Mouse (Mus musculus) granulocyte monocyte progenitor cell, adult 5-6 weeks (primary cell): Measurements from ENCODE around the gene Vat1l. TPM values are rescaled to one million over a fixed set of nuclear protein-coding genes. Genes with fewer than 3 reads are reported as not detected.

ENCODE experiments used
- ATAC-seq: replicated peaks from 2 replicates; pipeline ENCODE4 v1.8.0; 2016; ENCODE audit warnings: mild to moderate bottlenecking, moderate TSS enrichment, inconsistent platforms; ENCODE audit not compliant: poor library complexity, severe bottlenecking
- total RNA-seq, 2 experiments: library from RNA; stranded (forward) in 1 of 2; stranded (reverse) in 1 of 2; fragments of 200-712, 200-1000 nt in 1 of 2; fragments of >200 nt in 1 of 2; fragmentation: Nextera tagmentation in 1 of 2; gene quantifications; 2 replicates each; pipeline ENCODE4 v1.2.3; 2014 to 2017

The Vat1l gene
- total RNA-seq, 2 experiments from 2014 or later, result not detected

GRCm38 (mm10) chr8:114384189-114384588 is 178.8 kb downstream of the Vat1l start:
- no peak for ATAC-seq

- peak; percentile 46 for ATAC-seq
These were observed 182.1 kb downstream of the Vat1l start for GRCm38 (mm10) chr8:114387494-114387893.

- peak; percentile 98 for ATAC-seq
These were observed 185.2 kb downstream of the Vat1l start for GRCm38 (mm10) chr8:114390465-114391254.

- no peak for ATAC-seq
These were observed 192.9 kb downstream of the Vat1l start for GRCm38 (mm10) chr8:114398326-114398725.

GRCm38 (mm10) chr8:114399273-114399672 is 193.9 kb downstream of the Vat1l start:
- no peak for ATAC-seq

GRCm38 (mm10) chr8:114401679-114402078 is 196.3 kb downstream of the Vat1l start:
- ATAC-seq, result no peak

- peak; percentile 90 for ATAC-seq
These were observed 206.0 kb downstream of the Vat1l start for GRCm38 (mm10) chr8:114411421-114411820.

GRCm38 (mm10) chr8:114417786-114418185 is 212.4 kb downstream of the Vat1l start, which contains the start of gene Clec3a:
Gene Clec3a, plus strand, starts transcription at chr8:114418086.
- ATAC-seq, result no peak

- ATAC-seq, result peak; percentile 79
These were observed 213.1 kb downstream of the Vat1l start for GRCm38 (mm10) chr8:114418486-114418885.

GRCm38 (mm10) chr8:114418904-114419303 is 213.5 kb downstream of the Vat1l start:
- ATAC-seq, result peak; percentile 95

GRCm38 (mm10) chr8:114421544-114421943 is 216.1 kb downstream of the Vat1l start:
- no peak for ATAC-seq

Other genes with a start within 250 kb of the Vat1l start
- gene Nudt7, start 72.1 kb upstream of the Vat1l start, total RNA-seq (2014; fragmentation: Nextera tagmentation), result 21.4 and 27.0 TPM in 2 replicates
- 14.1 and 18.5 TPM in 2 replicates for gene Nudt7, start 72.1 kb upstream of the Vat1l start, total RNA-seq (2017)
- gene Clec3a, start 212.5 kb downstream of the Vat1l start, total RNA-seq (2014; fragmentation: Nextera tagmentation), result not detected in 2 replicates
- gene Clec3a, start 212.5 kb downstream of the Vat1l start, total RNA-seq (2017), result not detected in 2 replicates
- gene Wwox, start 234.0 kb downstream of the Vat1l start, total RNA-seq (2014; fragmentation: Nextera tagmentation), result 23.3 and 25.5 TPM in 2 replicates
- gene Wwox, start 234.0 kb downstream of the Vat1l start, total RNA-seq (2017), result 10.9 and 13.6 TPM in 2 replicates